Mouse (Mus musculus): ENCODE measurements around the gene Thsd1. TPM values are rescaled to one million over a fixed set of nuclear protein-coding genes. Genes with fewer than 3 reads are reported as not detected.
"Not testable (repeated sequence)": the region's sequence is repeated elsewhere in the genome, so short reads cannot be mapped to it uniquely, and the experiment has no call there.

Gene Thsd1
- polyA plus RNA-seq, 1 experiment from 2014 or later: 8.5 TPM

DNA sequence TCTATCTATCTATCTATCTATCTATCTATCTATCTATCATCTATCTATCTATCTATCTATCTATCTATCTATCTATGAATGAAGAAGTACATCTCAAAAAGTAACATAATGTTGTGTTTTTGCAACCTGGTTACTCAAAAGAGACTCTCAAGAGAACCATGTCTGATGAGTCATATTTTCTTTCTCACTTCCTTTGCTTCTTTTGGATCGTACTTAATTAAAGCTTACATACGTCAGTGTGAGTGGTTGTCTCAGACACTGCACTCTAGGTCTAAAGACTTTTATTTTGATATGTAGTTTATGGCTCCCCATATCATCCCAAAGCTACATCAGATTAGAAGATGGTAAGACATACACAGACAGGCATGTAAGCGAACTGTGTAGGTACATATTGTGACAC, 46.0 kb downstream of the Thsd1 start:
- no peak for ATAC-seq (ENCODE audit: low FRiP score)
- Histone ChIP-seq H3K4me1 (replicated peaks) (no peaks in the 10 kb centered on the region), H3K4me3 (no peak overlapping the region)

DNA sequence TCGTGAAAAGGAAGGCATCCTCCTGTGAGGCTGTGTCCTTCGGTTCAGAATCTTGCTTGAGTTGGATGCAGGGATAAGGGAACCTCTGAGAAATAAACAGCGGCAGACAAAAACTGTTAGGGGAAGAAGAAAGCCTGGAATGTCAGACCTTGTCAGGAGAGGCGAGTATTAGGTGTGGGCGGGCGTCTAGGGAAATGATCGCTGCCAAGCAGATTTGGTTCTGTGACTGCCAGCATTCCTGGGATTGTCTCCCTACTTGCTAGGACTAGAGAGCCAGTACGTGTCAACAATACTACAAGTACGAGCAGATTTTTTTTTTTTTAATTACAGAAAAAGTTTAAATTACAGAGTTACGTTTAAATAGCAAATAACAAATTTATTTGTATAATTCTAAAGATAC, 47.5 kb downstream of the Thsd1 start:
- WGBS: 74% methylated on average over 10 of the region's 10 CpGs
- Histone ChIP-seq H3K4me2 (no peak overlapping the region), H3K36me3 (no peaks in the 10 kb centered on the region), H3K27ac (no peak overlapping the region), H3K9me3 (no peaks in the 10 kb centered on the region), H3K4me3 (no peak overlapping the region), H3K9ac (no peak overlapping the region), H3K4me1 (replicated peaks) (no peaks in the 10 kb centered on the region), H3K27me3 (no peaks in the 10 kb centered on the region)
- no peak for ATAC-seq (ENCODE audit: low FRiP score)

More for the DNA sequence above, 46.0 kb downstream of the Thsd1 start:
- no peaks in the 10 kb centered on the region for H3K9me3 ChIP-seq
- H3K27me3 ChIP-seq: no peaks in the 10 kb centered on the region
- no peak overlapping the region for H3K27ac ChIP-seq
- H3K4me2 ChIP-seq: no peak overlapping the region
- no peaks in the 10 kb centered on the region for H3K36me3 ChIP-seq
- WGBS: 89% methylated on average over 3 of the region's 3 CpGs
- no peak overlapping the region for H3K9ac ChIP-seq

DNA sequence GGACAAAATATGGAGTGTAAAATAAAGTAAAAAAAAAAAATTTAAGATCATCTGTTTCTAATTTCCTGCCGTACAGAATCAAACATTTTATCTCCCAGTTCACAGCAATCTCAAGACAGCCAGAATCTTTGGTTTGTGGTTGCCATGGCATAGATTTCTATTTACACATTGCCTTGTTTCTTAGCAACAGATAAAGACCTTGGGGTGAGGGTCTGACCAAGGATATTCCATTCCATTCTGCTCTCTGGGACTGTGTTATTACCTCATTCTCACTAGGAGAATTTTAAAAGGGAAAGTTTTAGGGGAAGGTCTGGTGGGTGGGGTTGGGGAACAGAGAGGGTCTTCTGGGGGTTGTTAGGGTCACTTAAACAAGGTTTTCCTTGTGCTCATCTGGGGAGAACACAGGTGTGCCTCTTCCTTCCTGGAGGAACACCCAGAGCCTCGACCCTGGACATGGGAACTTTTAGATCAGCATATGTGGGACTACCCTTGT, 55.9 kb downstream of the Thsd1 start, which contains the start of gene Tpte:
Gene Tpte, plus strand, starts transcription at position 443 of the 493 bp plus-strand sequence.
- Histone ChIP-seq H3K9ac (no peak within 1 kb of the TSS), H3K36me3 (no peaks in the 10 kb centered on the region), H3K9me3 (no peaks in the 10 kb centered on the region), H3K4me1 (replicated peaks) (no peaks in the 10 kb centered on the region), H3K27me3 (no peaks in the 10 kb centered on the region), H3K4me3 (no peak within 1 kb of the TSS), H3K27ac (no peak within 1 kb of the TSS), H3K4me2 (no peak within 1 kb of the TSS)
- WGBS: 65% methylated on average over 2 of the region's 2 CpGs
- ATAC-seq (ENCODE audit: low FRiP score): no peak

DNA sequence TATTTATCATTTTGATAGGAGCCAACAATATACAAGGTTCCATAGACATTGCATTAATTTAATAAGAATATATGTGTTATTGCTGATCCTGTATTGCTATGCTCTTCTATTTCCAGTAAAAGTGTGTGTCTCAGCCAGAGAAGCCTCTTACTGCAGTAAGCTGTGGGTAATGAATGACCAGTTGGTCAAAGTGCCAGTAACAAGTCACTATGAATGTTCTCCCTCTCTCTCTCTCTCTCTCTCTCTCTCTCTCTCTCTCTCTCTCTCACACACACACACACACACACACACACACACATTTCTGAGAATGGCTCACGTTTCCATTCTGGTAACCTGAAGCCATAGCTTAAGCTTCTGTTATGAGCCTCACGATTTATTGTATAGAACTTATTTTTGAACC, 75.2 kb downstream of the Thsd1 start:
- Histone ChIP-seq H3K9ac (no peak overlapping the region), H3K27ac (no peak overlapping the region), H3K36me3 (no peaks in the 10 kb centered on the region), H3K4me3 (no peak overlapping the region), H3K4me2 (no peak overlapping the region), H3K9me3 (no peaks in the 10 kb centered on the region), H3K4me1 (replicated peaks) (peaks cover 7% of the 10 kb centered on the region), H3K27me3 (no peaks in the 10 kb centered on the region)
- ATAC-seq (ENCODE audit: low FRiP score): no peak
- WGBS: 59% methylated on average over 2 of the region's 2 CpGs

DNA sequence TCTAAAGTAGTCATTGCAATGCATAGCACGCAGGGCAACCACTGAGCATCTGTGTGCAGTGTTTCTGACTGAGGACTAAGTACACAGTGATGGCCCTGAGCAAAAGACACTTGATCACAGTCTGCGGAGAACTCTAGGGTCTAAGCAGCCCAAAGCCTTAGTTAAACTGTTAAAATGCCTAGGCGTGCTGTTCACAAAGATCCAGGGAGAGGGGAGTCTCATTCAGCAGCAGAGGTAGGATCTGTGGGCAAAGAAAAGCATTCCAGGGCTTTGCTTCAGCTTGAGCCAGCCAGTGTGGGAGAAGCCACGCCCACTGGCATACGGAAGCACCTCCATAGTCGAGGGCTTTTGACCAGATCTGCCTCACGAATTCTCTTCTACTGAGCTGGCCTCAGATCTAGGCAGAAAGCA, 75.8 kb downstream of the Thsd1 start:
- peak; percentile 85 for ATAC-seq (ENCODE audit: low FRiP score)
- Histone ChIP-seq H3K27me3 (no peaks in the 10 kb centered on the region), H3K9me3 (no peaks in the 10 kb centered on the region), H3K9ac (peak overlapping the region; percentile 65), H3K4me2 (peak overlapping the region; percentile 48), H3K4me1 (replicated peaks) (peaks cover 7% of the 10 kb centered on the region), H3K36me3 (no peaks in the 10 kb centered on the region), H3K27ac (no peak overlapping the region), H3K4me3 (peak overlapping the region; percentile 24; the same call in 1 of the 2 replicates)
- 19% methylated on average over 7 of the region's 7 CpGs for WGBS

DNA sequence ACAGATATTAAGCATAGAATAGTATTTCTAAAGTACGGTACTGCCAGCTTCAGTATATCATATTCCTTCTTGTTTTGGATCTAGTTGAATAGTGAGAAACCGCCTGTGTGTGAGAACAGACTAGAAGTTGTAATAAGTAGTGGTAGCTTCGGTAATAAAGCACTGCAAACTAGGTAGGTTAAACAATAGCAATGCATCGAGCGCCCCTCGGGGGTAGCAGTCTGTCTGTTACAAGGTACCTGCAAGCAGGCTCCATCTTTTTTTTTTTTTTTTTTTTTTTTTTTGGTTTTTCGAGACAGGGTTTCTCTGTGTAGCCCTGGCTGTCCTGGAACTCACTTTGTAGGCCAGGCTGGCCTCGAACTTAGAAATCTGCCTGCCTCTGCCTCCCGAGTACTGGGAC, 76.9 kb downstream of the Thsd1 start:
- not testable (repeated sequence) for H3K4me3 ChIP-seq; H3K4me2 ChIP-seq; H3K27ac ChIP-seq; H3K9me3 ChIP-seq; H3K27me3 ChIP-seq; H3K4me1 ChIP-seq (replicated peaks); H3K36me3 ChIP-seq; H3K9ac ChIP-seq; ATAC-seq (ENCODE audit: low FRiP score)
- WGBS: 91% methylated on average over 9 of the region's 9 CpGs

DNA sequence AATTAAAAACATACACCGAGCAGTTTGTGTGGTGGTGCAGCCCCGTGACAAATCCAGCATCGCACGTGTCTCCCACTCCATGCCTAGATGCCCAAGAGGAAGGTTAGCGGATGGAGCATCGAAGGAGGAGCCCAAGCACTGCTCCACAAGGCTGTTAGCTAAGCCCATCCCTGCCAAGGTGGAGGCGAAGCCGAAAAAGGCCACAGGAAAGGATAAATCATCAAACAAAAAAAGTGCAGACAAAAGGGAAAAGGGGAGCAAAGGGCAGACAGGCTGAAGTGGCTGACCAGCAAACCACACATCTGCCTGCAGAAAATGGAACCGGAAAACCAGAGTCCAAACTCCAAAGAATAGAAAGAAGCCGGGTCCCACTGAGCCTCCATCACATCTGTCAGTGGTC, 79.9 kb downstream of the Thsd1 start:
- Histone ChIP-seq H3K36me3 (no peaks in the 10 kb centered on the region), H3K4me3 (no peak overlapping the region), H3K4me2 (no peak overlapping the region), H3K4me1 (replicated peaks) (peaks cover 7% of the 10 kb centered on the region), H3K9ac (no peak overlapping the region), H3K27ac (no peak overlapping the region), H3K9me3 (no peaks in the 10 kb centered on the region), H3K27me3 (no peaks in the 10 kb centered on the region)
- 78% methylated on average over 10 of the region's 10 CpGs for WGBS
- no peak for ATAC-seq (ENCODE audit: low FRiP score)

Other genes starting within 250 kb of the Thsd1 start
- 1.6 and 1.7 TPM in 2 replicates for gene Atp7b, start 167.0 kb upstream of the Thsd1 start, polyA plus RNA-seq (2015; fragmentation: Nextera tagmentation; extraction: Ambion mirVana)
- 33.8 and 37.2 TPM in 2 replicates for gene Alg11, start 166.6 kb upstream of the Thsd1 start, polyA plus RNA-seq (2015; fragmentation: Nextera tagmentation; extraction: Ambion mirVana)
- 0.56 and 1.3 TPM in 2 replicates for gene Nek5, start 102.3 kb upstream of the Thsd1 start, polyA plus RNA-seq (2015; fragmentation: Nextera tagmentation; extraction: Ambion mirVana)
- 9.5 and 10.4 TPM in 2 replicates for gene Nek3, start 60.9 kb upstream of the Thsd1 start, polyA plus RNA-seq (2015; fragmentation: Nextera tagmentation; extraction: Ambion mirVana)
- 16.9 and 19.1 TPM in 2 replicates for gene Ckap2, start 41.5 kb upstream of the Thsd1 start, polyA plus RNA-seq (2015; fragmentation: Nextera tagmentation; extraction: Ambion mirVana)
- 42.1 and 42.3 TPM in 2 replicates for gene Vps36, start 34.5 kb upstream of the Thsd1 start, polyA plus RNA-seq (2015; fragmentation: Nextera tagmentation; extraction: Ambion mirVana)
- gene Tpte, start 56.1 kb downstream of the Thsd1 start, polyA plus RNA-seq (2015; fragmentation: Nextera tagmentation; extraction: Ambion mirVana): not detected in 2 replicates
- 8.8 TPM in 2 replicates for gene Slc25a15, start 171.3 kb downstream of the Thsd1 start, polyA plus RNA-seq (2015; fragmentation: Nextera tagmentation; extraction: Ambion mirVana)
- gene Mrps31, start 184.0 kb downstream of the Thsd1 start, polyA plus RNA-seq (2015; fragmentation: Nextera tagmentation; extraction: Ambion mirVana): 33.8 and 34.2 TPM in 2 replicates